Mouse (Mus musculus): ENCODE measurements at regions not wholly inside any gene's neighbourhood (a gene's known extent, or its start where the extent isn't known, plus 50 kb on each side); places are given as distances from the start of the nearest gene placed in this dataset.

DNA sequence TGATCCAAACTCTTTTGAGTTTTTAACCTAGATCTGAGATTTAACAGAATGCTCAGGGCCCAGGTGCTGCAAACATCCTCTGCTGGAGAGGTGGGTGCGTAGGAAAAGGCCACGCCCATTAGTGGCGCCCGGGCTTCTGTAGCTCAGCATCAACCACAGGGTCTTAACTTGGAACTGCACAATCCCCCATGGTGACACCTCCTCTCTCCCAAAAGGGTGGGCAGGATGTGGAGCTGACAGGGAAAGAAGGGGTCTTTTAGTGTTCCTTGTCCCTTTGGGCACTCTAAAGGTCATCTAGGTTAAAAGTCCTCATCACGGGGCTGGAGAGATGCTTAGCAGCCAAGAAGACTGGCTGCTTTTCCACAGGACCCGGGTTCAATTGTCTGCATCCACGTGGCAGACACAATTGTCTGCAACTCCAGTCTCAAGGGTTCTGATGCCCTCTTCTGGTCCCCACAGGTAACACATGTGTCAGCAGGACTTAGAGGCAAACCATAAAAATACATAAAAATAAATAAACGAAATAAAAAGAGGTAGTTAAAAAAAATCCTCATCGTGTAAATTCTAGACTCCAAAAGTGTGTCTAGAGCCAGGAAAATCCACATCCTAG, 96.2 kb downstream of the Tmem30b start:
- Histone ChIP-seq H3K4me3 (replicated peaks; ENCODE audit: low read length) (no peak overlapping the region), H3K4me2 (replicated peaks) (no peak overlapping the region), H3K9ac (no peak overlapping the region), H3K4me1 (replicated peaks; ENCODE audit: control insufficient read depth, insufficient read depth, low read length) (no peaks in the 10 kb centered on the region), H3K27ac (no peak overlapping the region), H3K27me3 (ENCODE audit: control insufficient read depth, insufficient read depth, low read length) (no peaks in the 10 kb centered on the region; the same call in 1 of the 2 replicates), H3K9me3 (ENCODE audit: control insufficient read depth, low read length) (no peaks in the 10 kb centered on the region), H3K36me3 (replicated peaks; ENCODE audit: control insufficient read depth, insufficient read depth) (no peaks in the 10 kb centered on the region)
- ATAC-seq (ENCODE audit: low FRiP score) (no peak), DNase-seq (ENCODE audit: low spot score) (no peak)
- WGBS, result 58% methylated on average over 9 of the region's 9 CpGs

DNA sequence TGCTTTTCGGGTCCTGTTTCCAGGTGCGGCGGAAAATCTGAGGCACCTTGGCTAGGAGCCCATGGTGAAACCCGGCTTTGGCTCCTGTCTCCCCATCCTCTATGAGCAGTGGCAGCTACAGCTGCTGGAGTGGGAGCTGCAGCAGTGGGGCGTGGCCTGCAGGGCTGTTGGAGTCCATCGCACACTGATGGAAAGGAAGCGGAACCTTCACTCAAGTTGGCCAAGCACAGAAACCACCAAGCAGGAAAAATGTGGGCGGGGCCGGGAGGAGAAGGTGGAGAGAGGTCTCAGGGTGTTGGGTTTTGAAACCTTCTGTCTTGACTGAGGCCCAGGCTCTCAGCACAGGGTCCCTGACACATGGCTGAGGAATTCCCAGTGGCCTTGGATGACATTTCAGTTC, 97.1 kb downstream of the Tmem30b start:
- no peak for ATAC-seq (ENCODE audit: low FRiP score)

DNA sequence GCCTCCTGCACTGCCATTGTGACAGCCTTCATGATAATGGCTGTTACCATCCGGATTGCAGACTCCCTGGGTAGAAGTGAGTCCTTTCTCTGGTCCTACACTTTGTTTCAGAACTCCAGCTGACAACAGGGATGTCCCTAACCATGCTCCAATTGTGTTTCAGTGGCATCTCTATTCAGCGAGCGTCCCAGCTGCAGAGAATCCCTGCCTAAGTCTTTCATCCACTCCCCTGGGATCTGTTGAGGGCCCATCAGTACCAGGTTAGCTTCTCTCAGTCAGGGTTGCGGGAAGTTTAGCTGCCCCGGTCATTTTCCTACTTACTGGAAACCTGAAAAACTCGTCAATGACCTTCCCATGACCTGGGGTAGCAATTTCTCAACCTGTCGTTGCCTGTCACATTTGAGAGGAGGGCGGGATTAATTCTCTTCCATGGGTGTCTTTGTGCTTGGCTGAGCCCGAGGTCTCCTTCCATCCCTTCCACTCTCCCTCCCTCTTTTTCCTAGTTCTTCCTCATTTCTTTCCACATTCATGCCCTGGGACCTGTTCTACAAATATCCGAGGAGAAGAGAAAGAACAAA, 97.7 kb downstream of the Tmem30b start:
- no peak for ATAC-seq (ENCODE audit: low FRiP score)
- Histone ChIP-seq H3K27ac (no peak overlapping the region), H3K4me3 (replicated peaks; ENCODE audit: low read length) (no peak overlapping the region), H3K27me3 (ENCODE audit: control insufficient read depth, insufficient read depth, low read length) (no peaks in the 10 kb centered on the region; the same call in 1 of the 2 replicates), H3K36me3 (replicated peaks; ENCODE audit: control insufficient read depth, insufficient read depth) (no peaks in the 10 kb centered on the region), H3K9ac (no peak overlapping the region), H3K4me1 (replicated peaks; ENCODE audit: control insufficient read depth, insufficient read depth, low read length) (no peaks in the 10 kb centered on the region), H3K4me2 (replicated peaks) (no peak overlapping the region), H3K9me3 (ENCODE audit: control insufficient read depth, low read length) (no peaks in the 10 kb centered on the region)
- no peak for DNase-seq (ENCODE audit: low spot score)
- 35% methylated on average over 10 of the region's 10 CpGs for WGBS

More for the DNA sequence above, 97.1 kb downstream of the Tmem30b start:
- no peaks in the 10 kb centered on the region for H3K4me1 ChIP-seq (replicated peaks; ENCODE audit: control insufficient read depth, insufficient read depth, low read length)
- H3K9me3 ChIP-seq (ENCODE audit: control insufficient read depth, low read length), result no peaks in the 10 kb centered on the region
- H3K9ac ChIP-seq, result no peak overlapping the region
- 81% methylated on average over 9 of the region's 9 CpGs for WGBS
- no peak for DNase-seq (ENCODE audit: low spot score)
- H3K27ac ChIP-seq, result no peak overlapping the region
- H3K36me3 ChIP-seq (replicated peaks; ENCODE audit: control insufficient read depth, insufficient read depth), result no peaks in the 10 kb centered on the region
- H3K4me3 ChIP-seq (replicated peaks; ENCODE audit: low read length), result no peak overlapping the region
- no peaks in the 10 kb centered on the region; the same call in 1 of the 2 replicates for H3K27me3 ChIP-seq (ENCODE audit: control insufficient read depth, insufficient read depth, low read length)
- H3K4me2 ChIP-seq (replicated peaks), result no peak overlapping the region

DNA sequence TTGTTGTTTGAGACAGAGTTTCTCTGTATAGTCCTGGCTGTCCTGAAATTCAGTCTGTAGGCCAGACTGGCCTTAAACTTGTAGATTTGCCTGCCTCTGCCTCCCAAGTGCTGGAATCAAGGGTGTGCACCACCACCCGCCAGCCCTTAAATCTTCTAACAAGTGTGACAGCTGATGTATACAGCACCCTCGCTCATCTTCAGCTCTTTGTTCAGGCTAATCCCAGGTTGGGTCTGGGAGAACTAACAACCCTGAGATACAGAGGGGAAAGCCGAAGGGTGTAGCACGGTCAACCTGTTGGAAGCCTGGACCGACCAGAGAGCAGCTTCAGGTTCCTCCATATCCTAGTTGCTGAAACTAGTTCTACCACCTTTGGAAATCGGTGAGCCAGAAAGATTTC, 99.0 kb downstream of the Tmem30b start:
- H3K9me3 ChIP-seq (ENCODE audit: control insufficient read depth, low read length), result no peaks in the 10 kb centered on the region
- H3K4me1 ChIP-seq (replicated peaks; ENCODE audit: control insufficient read depth, insufficient read depth, low read length), result no peaks in the 10 kb centered on the region
- H3K4me3 ChIP-seq (replicated peaks; ENCODE audit: low read length), result no peak overlapping the region
- no peak overlapping the region for H3K27ac ChIP-seq
- ATAC-seq (ENCODE audit: low FRiP score) (no peak), DNase-seq (ENCODE audit: low spot score) (no peak)
- 98% methylated on average over 6 of the region's 6 CpGs for WGBS
- H3K27me3 ChIP-seq (ENCODE audit: control insufficient read depth, insufficient read depth, low read length), result no peaks in the 10 kb centered on the region; the same call in 1 of the 2 replicates
- no peak overlapping the region for H3K4me2 ChIP-seq (replicated peaks)
- H3K36me3 ChIP-seq (replicated peaks; ENCODE audit: control insufficient read depth, insufficient read depth), result no peaks in the 10 kb centered on the region
- no peak overlapping the region for H3K9ac ChIP-seq

DNA sequence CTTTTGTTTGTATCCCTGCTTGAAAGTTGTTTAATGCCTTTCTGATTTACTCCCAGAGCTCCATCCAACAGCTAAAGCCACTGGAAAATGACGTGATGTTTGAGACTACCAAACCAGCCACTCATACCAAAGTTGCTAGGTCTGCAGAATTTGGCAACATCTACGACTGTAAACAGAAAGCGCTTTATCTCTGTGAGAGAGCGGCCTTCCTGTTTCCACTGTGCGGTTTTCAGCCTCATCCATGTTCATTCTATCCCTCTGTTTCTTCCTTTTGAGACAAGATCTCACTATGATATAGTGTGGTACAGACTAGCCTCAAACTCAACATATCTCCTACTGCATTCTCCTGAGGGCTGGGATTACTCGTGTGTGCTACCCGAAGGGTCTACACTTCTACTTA, 100.0 kb downstream of the Tmem30b start:
- H3K9ac ChIP-seq, result no peak overlapping the region
- no peaks in the 10 kb centered on the region for H3K9me3 ChIP-seq (ENCODE audit: control insufficient read depth, low read length)
- H3K36me3 ChIP-seq (replicated peaks; ENCODE audit: control insufficient read depth, insufficient read depth), result no peaks in the 10 kb centered on the region
- H3K4me1 ChIP-seq (replicated peaks; ENCODE audit: control insufficient read depth, insufficient read depth, low read length), result no peaks in the 10 kb centered on the region
- no peaks in the 10 kb centered on the region; the same call in 1 of the 2 replicates for H3K27me3 ChIP-seq (ENCODE audit: control insufficient read depth, insufficient read depth, low read length)
- DNase-seq (ENCODE audit: low spot score), result no peak
- no peak overlapping the region for H3K4me2 ChIP-seq (replicated peaks)
- no peak overlapping the region for H3K4me3 ChIP-seq (replicated peaks; ENCODE audit: low read length)
- ATAC-seq (ENCODE audit: low FRiP score), result no peak
- WGBS, result 93% methylated on average over 7 of the region's 7 CpGs
- no peak overlapping the region for H3K27ac ChIP-seq

DNA sequence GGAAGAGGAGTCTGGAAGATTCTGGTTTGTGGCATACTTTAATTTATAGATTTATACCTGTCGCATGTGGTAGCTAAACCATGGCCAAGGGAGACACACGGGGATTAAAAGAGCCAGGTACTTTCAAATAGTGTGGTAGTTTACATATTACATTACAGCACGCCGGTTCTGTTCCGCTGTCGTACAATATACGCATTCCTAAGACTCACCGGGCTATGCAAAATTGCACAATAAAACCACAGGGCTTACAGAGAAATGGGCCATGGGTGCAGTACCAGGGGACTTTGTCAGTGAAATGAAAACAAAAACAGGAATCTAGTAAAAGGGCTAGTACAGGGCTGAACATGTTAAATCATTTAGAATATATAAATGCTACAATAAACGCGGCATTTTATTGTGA, 100.6 kb downstream of the Tmem30b start:
- no peak overlapping the region for H3K4me3 ChIP-seq (replicated peaks; ENCODE audit: low read length)
- ATAC-seq (ENCODE audit: low FRiP score) (no peak), DNase-seq (ENCODE audit: low spot score) (no peak)
- no peaks in the 10 kb centered on the region for H3K36me3 ChIP-seq (replicated peaks; ENCODE audit: control insufficient read depth, insufficient read depth)
- H3K9me3 ChIP-seq (ENCODE audit: control insufficient read depth, low read length), result no peaks in the 10 kb centered on the region
- no peaks in the 10 kb centered on the region; the same call in 1 of the 2 replicates for H3K27me3 ChIP-seq (ENCODE audit: control insufficient read depth, insufficient read depth, low read length)
- H3K4me2 ChIP-seq (replicated peaks), result no peak overlapping the region
- no peaks in the 10 kb centered on the region for H3K4me1 ChIP-seq (replicated peaks; ENCODE audit: control insufficient read depth, insufficient read depth, low read length)
- H3K27ac ChIP-seq, result no peak overlapping the region
- H3K9ac ChIP-seq, result no peak overlapping the region
- 89% methylated on average over 10 of the region's 10 CpGs for WGBS

DNA sequence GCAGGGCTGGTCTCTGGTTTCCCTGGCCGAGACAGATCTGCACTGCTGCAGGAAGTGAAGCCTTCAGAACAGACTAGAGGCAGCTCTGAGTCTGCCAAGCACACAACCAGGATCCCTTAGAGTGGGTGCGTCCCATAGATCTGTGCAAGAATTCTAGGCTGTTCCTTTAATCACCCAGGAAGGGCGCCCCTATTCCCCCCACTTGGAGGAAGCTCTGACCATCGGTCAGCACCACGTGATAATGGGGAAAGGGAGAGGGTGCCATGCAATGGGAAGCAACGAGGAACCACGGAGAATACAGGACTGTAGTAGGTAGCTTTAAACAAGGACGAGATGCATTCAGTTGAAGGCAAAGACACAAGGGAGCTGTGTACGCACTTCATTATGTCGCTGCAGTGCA, 101.1 kb downstream of the Tmem30b start:
- DNase-seq (ENCODE audit: low spot score) (no peak), ATAC-seq (ENCODE audit: low FRiP score) (no peak)
- H3K36me3 ChIP-seq (replicated peaks; ENCODE audit: control insufficient read depth, insufficient read depth), result no peaks in the 10 kb centered on the region
- H3K9me3 ChIP-seq (ENCODE audit: control insufficient read depth, low read length), result no peaks in the 10 kb centered on the region
- no peak overlapping the region for H3K27ac ChIP-seq
- H3K27me3 ChIP-seq (ENCODE audit: control insufficient read depth, insufficient read depth, low read length), result no peaks in the 10 kb centered on the region
- H3K4me3 ChIP-seq (replicated peaks; ENCODE audit: low read length), result no peak overlapping the region
- no peaks in the 10 kb centered on the region for H3K4me1 ChIP-seq (replicated peaks; ENCODE audit: control insufficient read depth, insufficient read depth, low read length)
- H3K9ac ChIP-seq, result no peak overlapping the region
- 69% methylated on average over 10 of the region's 10 CpGs for WGBS
- no peak overlapping the region for H3K4me2 ChIP-seq (replicated peaks)

DNA sequence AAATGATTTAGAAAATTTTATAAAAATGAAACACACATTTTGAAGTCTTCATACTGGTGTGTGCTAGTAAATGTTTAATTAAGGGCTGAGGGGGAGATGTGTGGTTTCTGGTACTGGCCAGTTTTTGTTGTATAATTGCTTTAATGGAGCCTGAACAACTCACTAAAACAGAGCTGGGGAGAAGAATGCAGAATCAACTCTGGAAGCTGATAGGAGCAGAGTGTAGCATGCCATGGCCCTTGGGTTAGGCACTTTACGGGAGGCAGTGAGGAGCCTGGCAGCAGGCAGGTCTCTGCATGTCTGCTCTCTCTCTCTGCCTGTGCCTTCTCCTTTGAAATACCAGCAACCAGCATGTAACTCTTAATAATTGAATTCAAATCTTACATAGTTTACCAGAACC, 104.9 kb downstream of the Tmem30b start:
- no peak for DNase-seq (ENCODE audit: low spot score)
- Histone ChIP-seq H3K36me3 (replicated peaks; ENCODE audit: control insufficient read depth, insufficient read depth) (no peaks in the 10 kb centered on the region), H3K9me3 (ENCODE audit: control insufficient read depth, low read length) (no peaks in the 10 kb centered on the region), H3K27ac (no peak overlapping the region), H3K4me2 (replicated peaks) (no peak overlapping the region), H3K27me3 (ENCODE audit: control insufficient read depth, insufficient read depth, low read length) (no peaks in the 10 kb centered on the region), H3K9ac (no peak overlapping the region), H3K4me3 (replicated peaks; ENCODE audit: low read length) (no peak overlapping the region), H3K4me1 (replicated peaks; ENCODE audit: control insufficient read depth, insufficient read depth, low read length) (no peaks in the 10 kb centered on the region)
- WGBS, result 72% methylated on average over 1 of the region's 1 CpGs
- no peak for ATAC-seq (ENCODE audit: low FRiP score)

DNA sequence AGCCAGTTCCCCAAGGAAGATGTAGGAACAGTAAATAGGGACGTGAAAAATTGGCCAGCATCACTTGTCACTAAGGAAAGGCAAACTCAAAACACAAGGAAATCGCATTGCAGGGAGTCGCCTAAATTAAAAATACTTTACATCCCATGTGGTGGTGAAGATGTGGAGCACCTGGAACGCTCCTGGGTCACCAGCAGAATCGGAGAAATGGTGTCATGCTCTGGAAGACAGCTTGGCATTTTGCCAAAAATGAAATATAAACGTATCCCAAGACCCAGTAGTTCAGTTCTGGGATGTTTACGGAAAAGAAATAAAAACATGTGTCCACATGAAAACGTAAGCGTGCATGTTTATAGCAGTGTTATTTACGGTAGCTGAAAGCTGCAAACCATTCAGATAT, 111.5 kb downstream of the Tmem30b start:
- H3K4me1 ChIP-seq (replicated peaks; ENCODE audit: control insufficient read depth, insufficient read depth, low read length), result no peaks in the 10 kb centered on the region
- H3K27me3 ChIP-seq (ENCODE audit: control insufficient read depth, insufficient read depth, low read length), result no peaks in the 10 kb centered on the region
- ATAC-seq (ENCODE audit: low FRiP score) (no peak), DNase-seq (ENCODE audit: low spot score) (no peak)
- no peak overlapping the region for H3K27ac ChIP-seq
- no peak overlapping the region for H3K9ac ChIP-seq
- WGBS, result 79% methylated on average over 10 of the region's 10 CpGs
- no peaks in the 10 kb centered on the region for H3K36me3 ChIP-seq (replicated peaks; ENCODE audit: control insufficient read depth, insufficient read depth)
- no peak overlapping the region for H3K4me2 ChIP-seq (replicated peaks)
- no peak overlapping the region for H3K4me3 ChIP-seq (replicated peaks; ENCODE audit: low read length)
- no peaks in the 10 kb centered on the region for H3K9me3 ChIP-seq (ENCODE audit: control insufficient read depth, low read length)

DNA sequence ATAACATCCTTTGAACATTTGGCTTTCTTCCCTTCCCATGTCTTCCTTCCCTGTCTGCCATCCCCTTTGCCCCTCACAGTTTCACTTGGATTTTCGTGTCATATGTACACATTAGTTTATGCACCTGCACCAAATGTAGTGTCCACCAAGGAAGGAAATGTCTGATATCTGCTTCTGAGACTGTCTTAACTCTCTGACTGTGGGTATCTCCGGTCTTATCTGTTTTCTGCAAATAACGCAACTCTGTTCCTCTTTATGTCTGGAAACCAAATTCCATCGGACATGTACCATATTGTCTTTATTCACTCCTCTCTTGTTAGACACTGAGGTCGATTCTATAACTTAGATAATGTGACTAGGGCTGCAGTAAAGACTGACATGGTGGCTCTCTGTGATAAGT, 113.6 kb downstream of the Tmem30b start:
- Histone ChIP-seq H3K36me3 (replicated peaks; ENCODE audit: control insufficient read depth, insufficient read depth) (no peaks in the 10 kb centered on the region), H3K9me3 (ENCODE audit: control insufficient read depth, low read length) (no peaks in the 10 kb centered on the region), H3K27ac (no peak overlapping the region), H3K4me3 (replicated peaks; ENCODE audit: low read length) (no peak overlapping the region), H3K4me2 (replicated peaks) (no peak overlapping the region), H3K4me1 (replicated peaks; ENCODE audit: control insufficient read depth, insufficient read depth, low read length) (no peaks in the 10 kb centered on the region), H3K9ac (no peak overlapping the region), H3K27me3 (ENCODE audit: control insufficient read depth, insufficient read depth, low read length) (no peaks in the 10 kb centered on the region)
- 85% methylated on average over 5 of the region's 5 CpGs for WGBS
- ATAC-seq (ENCODE audit: low FRiP score) (no peak), DNase-seq (ENCODE audit: low spot score) (no peak)

Data from hindbrain, embryonic 14.5 days (tissue).